Mouse (Mus musculus) embryo, embryonic 10 days (tissue): Measurements from ENCODE around the gene Rerg.

Experiments
- DNase-seq: peaks from one replicate; pipeline ENCODE4 v3.0.0-alpha.2; 2015; ENCODE audit warnings: low spot score

Gene Rerg

GRCm38 (mm10) chr6:137131349-137131748 is 38.9 kb downstream of the Rerg start:
- no peak for DNase-seq

GRCm38 (mm10) chr6:137126861-137127260 is 43.4 kb downstream of the Rerg start:
- DNase-seq: no peak

- peak; percentile 50 for DNase-seq
These were observed 44.1 kb downstream of the Rerg start for GRCm38 (mm10) chr6:137126224-137126623.

- no peak for DNase-seq
These were observed 44.9 kb downstream of the Rerg start for GRCm38 (mm10) chr6:137125433-137125832.

- no peak for DNase-seq
These were observed 45.3 kb downstream of the Rerg start for GRCm38 (mm10) chr6:137125006-137125405.

GRCm38 (mm10) chr6:137116849-137117473 is 53.3 kb downstream of the Rerg start:
- no peak for DNase-seq

- no peak for DNase-seq
These were observed 55.4 kb downstream of the Rerg start for GRCm38 (mm10) chr6:137114859-137115258.

GRCm38 (mm10) chr6:137111266-137111813 is 59.0 kb downstream of the Rerg start:
- no peak for DNase-seq

- no peak for DNase-seq
These were observed 59.5 kb downstream of the Rerg start for GRCm38 (mm10) chr6:137110778-137111174.

- no peak for DNase-seq
These were observed 60.2 kb downstream of the Rerg start for GRCm38 (mm10) chr6:137109811-137110777.

- no peak for DNase-seq
These were observed 65.0 kb downstream of the Rerg start for GRCm38 (mm10) chr6:137105285-137105684.

GRCm38 (mm10) chr6:137102662-137103179 is 67.6 kb downstream of the Rerg start:
- no peak for DNase-seq

GRCm38 (mm10) chr6:137101886-137102661 is 68.2 kb downstream of the Rerg start:
- no peak for DNase-seq

GRCm38 (mm10) chr6:137100259-137100658 is 70.0 kb downstream of the Rerg start:
- DNase-seq: no peak

- DNase-seq: peak; percentile 52
These were observed 71.8 kb downstream of the Rerg start for GRCm38 (mm10) chr6:137098232-137099191.

- DNase-seq: no peak
These were observed 75.8 kb downstream of the Rerg start for GRCm38 (mm10) chr6:137094475-137094874.

- DNase-seq: no peak
These were observed 81.8 kb downstream of the Rerg start for GRCm38 (mm10) chr6:137088469-137088868.

- DNase-seq: no peak
These were observed 82.3 kb downstream of the Rerg start for GRCm38 (mm10) chr6:137087956-137088355.

- DNase-seq: no peak
These were observed 82.8 kb downstream of the Rerg start for GRCm38 (mm10) chr6:137087470-137087869.

- no peak for DNase-seq
These were observed 90.6 kb downstream of the Rerg start for GRCm38 (mm10) chr6:137079701-137080100.

GRCm38 (mm10) chr6:137076731-137077130 is 93.6 kb downstream of the Rerg start:
- DNase-seq: no peak
